Mouse (Mus musculus) limb, embryonic 14.5 days (tissue): ENCODE results near the gene Pkdrej. TPM values are rescaled to one million over a fixed set of nuclear protein-coding genes. Genes with fewer than 3 reads are reported as not detected.

Experiments used
- ATAC-seq: fragments of 200-750 bp; cut with Nextera tagmentation; 2 replicates; pipeline ENCODE4 v1.8.0; 2017; ENCODE audit warnings: low read depth, moderate number of reproducible peaks, moderate TSS enrichment; ENCODE audit not compliant: low FRiP score
- DNase-seq: peaks from one replicate; pipeline ENCODE4 v3.0.0-alpha.2; 2015; ENCODE audit warnings: low spot score
- H3K27ac ChIP-seq: fragments of 300-500 bp; sonication (generic); replicated peaks from 2 replicates; pipeline ENCODE4 v1.5.1; 2014; ENCODE audit warnings: low read depth, mild to moderate bottlenecking, low read length, moderate library complexity, mixed read lengths
- H3K27me3 ChIP-seq: fragments of 300-500 bp; sonication (generic); 2 replicates; pipeline ENCODE4 v1.6.1; 2014; ENCODE audit warnings: low read length, mixed read lengths; ENCODE audit not compliant: control insufficient read depth, insufficient read depth
- H3K36me3 ChIP-seq: fragments of 300-500 bp; sonication (generic); 2 replicates; pipeline ENCODE4 v1.6.1; 2014; ENCODE audit warnings: mild to moderate bottlenecking, low read length, moderate library complexity, mixed read lengths; ENCODE audit not compliant: control insufficient read depth, insufficient read depth
- H3K4me1 ChIP-seq: fragments of 300-500 bp; sonication (generic); 2 replicates; pipeline ENCODE4 v1.6.1; 2014; ENCODE audit warnings: antibody characterized with exemption, low read length, mixed read lengths; ENCODE audit not compliant: control insufficient read depth, insufficient read depth
- H3K4me2 ChIP-seq: fragments of 300-500 bp; sonication (generic); replicated peaks from 2 replicates; pipeline ENCODE4 v1.6.1; 2014; ENCODE audit warnings: low read depth, mild to moderate bottlenecking, low read length, moderate library complexity; ENCODE audit not compliant: severe bottlenecking
- H3K4me3 ChIP-seq: fragments of 300-500 bp; sonication (generic); replicated peaks from 2 replicates; pipeline ENCODE4 v1.5.1; 2014; ENCODE audit warnings: low read length
- H3K9ac ChIP-seq: fragments of 300-500 bp; sonication (generic); 2 replicates; pipeline ENCODE4 v1.6.1; 2014; ENCODE audit warnings: mild to moderate bottlenecking, low read depth, low read length, moderate library complexity; ENCODE audit not compliant: severe bottlenecking
- H3K9me3 ChIP-seq: fragments of 300-500 bp; sonication (generic); 2 replicates; pipeline ENCODE4 v1.6.1; 2016; ENCODE audit warnings: low read length; ENCODE audit not compliant: control insufficient read depth
- POLR2A ChIP-seq: fragments of 200-500 bp; IDR thresholded peaks from 2 replicates; pipeline ENCODE4 v1.8.0; 2012; ENCODE audit warnings: inconsistent platforms, mild to moderate bottlenecking, moderate library complexity, borderline replicate concordance; ENCODE audit not compliant: insufficient read depth, insufficient read length; ENCODE audit errors: extremely low read depth
- WGBS: fragments of 180-500 bp; shearing (Covaris S2); extraction: QIAGEN DNeasy Blood & Tissue Kit; methylation state at CpG from one replicate; pipeline ENCODE4 v1.1.7; 2014; 5-methylcytosine and 5-hydroxymethylcytosine counted together
- polyA plus RNA-seq, 2 experiments: library from polyadenylated mRNA; depleted of rRNA in 1 of 2; stranded (reverse) in 1 of 2; unstranded in 1 of 2; fragments of >200 nt; fragmentation: Nextera tagmentation in 1 of 2; extraction: Ambion mirVana in 1 of 2; gene quantifications; 2 replicates each; pipeline versions ENCODE4 v1.2.1 to v1.2.3; 2012 to 2014

Gene Pkdrej
- polyA plus RNA-seq, 2 experiments, result 0.25 to 0.38 TPM

DNA sequence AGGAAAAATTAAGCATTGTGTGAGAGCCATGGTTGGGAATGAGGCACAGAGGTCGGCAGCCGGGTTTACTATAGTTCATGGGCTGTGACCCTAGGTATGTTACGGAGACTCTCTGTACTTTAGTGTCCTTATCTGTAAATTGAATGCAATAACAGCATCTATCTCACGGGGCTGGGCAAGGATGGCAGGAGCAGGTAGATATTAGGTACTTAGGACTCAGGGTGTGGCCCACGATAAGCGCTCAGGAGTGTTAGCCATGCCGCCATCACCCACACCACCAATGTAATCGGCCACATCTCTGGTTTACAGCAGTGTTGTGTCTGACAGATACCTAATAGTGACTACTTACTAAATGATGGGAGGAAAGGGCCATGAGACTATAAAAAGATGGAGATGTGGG lies 52.5 kb downstream of the Pkdrej start:
- Histone ChIP-seq H3K9me3 (no peaks in the 10 kb centered on the region), H3K4me2 (no peak overlapping the region), H3K4me1 (no peaks in the 10 kb centered on the region), H3K9ac (no peak overlapping the region), H3K27ac (no peak overlapping the region), H3K27me3 (no peaks in the 10 kb centered on the region), H3K4me3 (no peak overlapping the region), H3K36me3 (no peaks in the 10 kb centered on the region)
- DNase-seq (no peak), ATAC-seq (no peak)
- no peak for TF ChIP-seq POLR2A
- 90% methylated on average over 8 of the region's 8 CpGs for WGBS

DNA sequence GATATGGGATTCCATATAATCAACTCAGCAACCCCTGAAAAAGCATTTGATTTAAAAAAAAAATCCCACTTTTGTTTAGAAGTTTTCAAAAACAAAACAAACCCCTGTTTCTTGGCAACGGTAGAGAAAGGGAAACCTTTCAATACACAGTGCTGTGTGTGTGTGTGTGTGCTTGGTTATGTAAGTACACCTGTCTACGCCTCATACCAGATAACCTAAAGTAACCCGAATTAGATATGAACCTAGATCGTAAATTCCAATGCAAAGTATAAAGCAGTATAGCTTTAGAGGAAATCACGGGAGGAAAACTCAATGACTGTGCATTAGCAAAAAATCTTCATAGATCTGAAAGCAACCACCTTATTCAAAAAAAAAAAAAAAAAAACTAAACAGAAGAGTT lies 54.9 kb downstream of the Pkdrej start:
- Histone ChIP-seq H3K4me3 (no peak overlapping the region), H3K4me2 (no peak overlapping the region), H3K9me3 (no peaks in the 10 kb centered on the region), H3K36me3 (no peaks in the 10 kb centered on the region), H3K27me3 (no peaks in the 10 kb centered on the region), H3K27ac (no peak overlapping the region), H3K4me1 (no peaks in the 10 kb centered on the region), H3K9ac (no peak overlapping the region)
- no peak for TF ChIP-seq POLR2A
- 86% methylated on average over 5 of the region's 5 CpGs for WGBS
- DNase-seq (no peak), ATAC-seq (no peak)

DNA sequence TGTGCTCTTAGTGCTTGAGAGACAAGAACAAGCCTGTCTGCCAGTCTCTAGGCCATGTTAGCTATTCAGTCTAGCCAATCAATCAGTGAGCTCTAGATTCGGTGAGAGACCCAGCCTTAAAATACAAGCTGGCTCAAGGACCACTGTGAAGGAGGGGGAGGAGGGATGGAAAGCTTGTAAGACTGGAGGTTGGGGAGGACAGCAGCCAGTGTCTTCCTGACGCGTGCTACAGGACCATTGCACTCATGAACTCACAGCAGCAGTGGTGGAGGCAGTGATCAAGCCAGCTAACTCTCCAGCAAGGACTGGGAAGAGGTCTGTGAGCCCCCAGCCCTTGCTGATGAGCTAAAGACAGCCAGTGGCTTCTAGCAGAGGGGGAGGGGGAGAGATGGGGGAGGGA lies 56.5 kb downstream of the Pkdrej start:
- Histone ChIP-seq H3K27ac (no peak overlapping the region), H3K9ac (no peak overlapping the region), H3K27me3 (no peaks in the 10 kb centered on the region), H3K36me3 (no peaks in the 10 kb centered on the region), H3K4me1 (no peaks in the 10 kb centered on the region), H3K4me3 (no peak overlapping the region), H3K4me2 (no peak overlapping the region), H3K9me3 (no peaks in the 10 kb centered on the region)
- WGBS, result 36% methylated on average over 3 of the region's 3 CpGs
- ATAC-seq (no peak), DNase-seq (no peak)
- no peak for TF ChIP-seq POLR2A

Other genes starting within 250 kb of the Pkdrej start
- 22.4 and 24.7 TPM in 2 replicates for gene Wnt7b, start 239.3 kb downstream of the Pkdrej start, polyA plus RNA-seq (2012; rRNA removed)
- 40.0 and 46.0 TPM in 2 replicates for gene Wnt7b, start 239.3 kb downstream of the Pkdrej start, polyA plus RNA-seq (2014; fragmentation: Nextera tagmentation; extraction: Ambion mirVana)
- gene Ppara, start 86.8 kb downstream of the Pkdrej start, polyA plus RNA-seq (2012; rRNA removed), result 0.36 and 0.84 TPM in 2 replicates
- gene Ppara, start 86.8 kb downstream of the Pkdrej start, polyA plus RNA-seq (2014; fragmentation: Nextera tagmentation; extraction: Ambion mirVana), result 2.2 and 2.8 TPM in 2 replicates
- 25.0 and 36.2 TPM in 2 replicates for gene Cdpf1, start 10.0 kb downstream of the Pkdrej start, polyA plus RNA-seq (2012; rRNA removed)
- gene Cdpf1, start 10.0 kb downstream of the Pkdrej start, polyA plus RNA-seq (2014; fragmentation: Nextera tagmentation; extraction: Ambion mirVana), result 28.4 and 32.5 TPM in 2 replicates
- 5.0 and 5.9 TPM in 2 replicates for gene Ttc38, start 10.6 kb upstream of the Pkdrej start, polyA plus RNA-seq (2012; rRNA removed)
- gene Ttc38, start 10.6 kb upstream of the Pkdrej start, polyA plus RNA-seq (2014; fragmentation: Nextera tagmentation; extraction: Ambion mirVana), result 6.9 and 7.6 TPM in 2 replicates
- 27.2 and 29.6 TPM in 2 replicates for gene Gtse1, start 38.0 kb upstream of the Pkdrej start, polyA plus RNA-seq (2012; rRNA removed)
- 16.7 and 20.9 TPM in 2 replicates for gene Gtse1, start 38.0 kb upstream of the Pkdrej start, polyA plus RNA-seq (2014; fragmentation: Nextera tagmentation; extraction: Ambion mirVana)
- gene Trmu, start 57.6 kb upstream of the Pkdrej start, polyA plus RNA-seq (2012; rRNA removed), result 65.3 and 68.8 TPM in 2 replicates
- gene Trmu, start 57.6 kb upstream of the Pkdrej start, polyA plus RNA-seq (2014; fragmentation: Nextera tagmentation; extraction: Ambion mirVana), result 36.1 and 37.6 TPM in 2 replicates
- gene Celsr1, start 212.0 kb upstream of the Pkdrej start, polyA plus RNA-seq (2012; rRNA removed), result 11.8 and 13.1 TPM in 2 replicates
- 6.5 TPM in 2 replicates for gene Celsr1, start 212.0 kb upstream of the Pkdrej start, polyA plus RNA-seq (2014; fragmentation: Nextera tagmentation; extraction: Ambion mirVana)
- 23.5 and 26.4 TPM in 2 replicates for gene Gramd4, start 236.0 kb upstream of the Pkdrej start, polyA plus RNA-seq (2012; rRNA removed)
- 12.3 and 15.4 TPM in 2 replicates for gene Gramd4, start 236.0 kb upstream of the Pkdrej start, polyA plus RNA-seq (2014; fragmentation: Nextera tagmentation; extraction: Ambion mirVana)